Mouse (Mus musculus) layer of hippocampus, postnatal 36 days (tissue): ENCODE data around the gene Acsbg1. TPM values are rescaled to one million over a fixed set of nuclear protein-coding genes. Genes with fewer than 3 reads are reported as not detected.

ENCODE experiments used
- DNase-seq, 2 experiments: peaks; one replicate each; pipeline ENCODE4 v3.0.0; 2022
- total RNA-seq, 2 experiments: library from RNA; stranded (reverse); gene quantifications; 2 replicates each; pipeline ENCODE4 v1.2.3; 2021

Acsbg1 gene
- total RNA-seq, 2 experiments from 2014 or later: 110 to 111 TPM

- DNase-seq: peak; percentile 21 to 50
These were observed 6.8 kb upstream of the Acsbg1 start for GRCm38 (mm10) chr9:54668455-54668854.

GRCm38 (mm10) chr9:54666116-54666515, 4.4 kb upstream of the Acsbg1 start:
- DNase-seq: no peak

GRCm38 (mm10) chr9:54664358-54664757, 2.7 kb upstream of the Acsbg1 start:
- peak in 1 of 2 experiments; percentile 20 for DNase-seq

GRCm38 (mm10) chr9:54658773-54659172, 2.9 kb downstream of the Acsbg1 start:
- DNase-seq: no peak

- DNase-seq: no peak
These were observed 5.3 kb downstream of the Acsbg1 start for GRCm38 (mm10) chr9:54656402-54656801.

- no peak for DNase-seq
These were observed 5.8 kb downstream of the Acsbg1 start for GRCm38 (mm10) chr9:54655846-54656245.

GRCm38 (mm10) chr9:54652778-54653177, 8.9 kb downstream of the Acsbg1 start:
- no peak for DNase-seq

- no peak for DNase-seq
These were observed 12.3 kb downstream of the Acsbg1 start for GRCm38 (mm10) chr9:54649360-54649759.

GRCm38 (mm10) chr9:54647456-54647855, 14.2 kb downstream of the Acsbg1 start:
- no peak for DNase-seq

GRCm38 (mm10) chr9:54646252-54646651, 15.4 kb downstream of the Acsbg1 start:
- no peak for DNase-seq

GRCm38 (mm10) chr9:54645530-54645929, 16.1 kb downstream of the Acsbg1 start:
- no peak for DNase-seq

GRCm38 (mm10) chr9:54643179-54643578, 18.5 kb downstream of the Acsbg1 start:
- no peak for DNase-seq

- DNase-seq: no peak
These were observed 19.1 kb downstream of the Acsbg1 start for GRCm38 (mm10) chr9:54642556-54642955.

GRCm38 (mm10) chr9:54642149-54642548, 19.5 kb downstream of the Acsbg1 start:
- DNase-seq: no peak

GRCm38 (mm10) chr9:54641548-54641947, 20.1 kb downstream of the Acsbg1 start:
- no peak for DNase-seq

GRCm38 (mm10) chr9:54639192-54639591, 22.5 kb downstream of the Acsbg1 start:
- DNase-seq: no peak

- no peak for DNase-seq
These were observed 24.0 kb downstream of the Acsbg1 start for GRCm38 (mm10) chr9:54637510-54638314.

GRCm38 (mm10) chr9:54633401-54633800, 28.3 kb downstream of the Acsbg1 start:
- no peak for DNase-seq

- no peak for DNase-seq
These were observed 30.8 kb downstream of the Acsbg1 start for GRCm38 (mm10) chr9:54630905-54631304.

GRCm38 (mm10) chr9:54629613-54630261, 31.9 kb downstream of the Acsbg1 start:
- DNase-seq: no peak

GRCm38 (mm10) chr9:54628752-54629151, 32.9 kb downstream of the Acsbg1 start:
- peak in 1 of 2 experiments; percentile 11 for DNase-seq

GRCm38 (mm10) chr9:54627240-54627639, 34.4 kb downstream of the Acsbg1 start:
- DNase-seq: no peak

GRCm38 (mm10) chr9:54614182-54614850, 47.4 kb downstream of the Acsbg1 start:
- DNase-seq: no peak
